Mouse (Mus musculus) c-Kit-negative CD71-positive TER-119-positive erythroid progenitor cells, embryonic 14.5 days (primary cell): ENCODE results near the gene Vps4b.
A peak's percentile ranks its signal among the peaks of the same experiment; 100 is the strongest.

Source experiments
- DNase-seq: peaks from one replicate; pipeline ENCODE4 v3.0.0-alpha.2; 2013; ENCODE audit warnings: low read depth, low spot score

The Vps4b gene

DNA sequence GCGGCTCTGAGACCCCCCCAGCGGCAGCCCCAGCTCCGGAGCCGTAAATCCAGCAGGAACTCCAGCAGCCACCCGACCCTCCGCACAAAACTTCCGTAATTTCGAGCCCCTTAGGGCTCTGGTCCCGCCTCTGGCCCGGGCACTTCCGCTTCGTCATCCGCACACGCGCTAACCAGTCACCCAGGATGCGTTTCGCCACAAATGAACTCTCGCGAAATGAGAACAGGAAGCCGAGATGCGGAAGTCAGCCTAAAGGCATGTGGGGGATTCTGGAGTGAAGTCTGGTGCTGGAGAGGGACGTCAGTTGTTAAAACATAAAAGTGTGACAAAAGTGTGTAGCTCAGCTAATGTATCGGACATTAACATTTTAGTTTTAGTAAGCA is at the start of gene Vps4b:
Vps4b (minus strand) TSS at position 187 of the 383 bp plus-strand sequence.
- DNase-seq, result peak; percentile 88

DNA sequence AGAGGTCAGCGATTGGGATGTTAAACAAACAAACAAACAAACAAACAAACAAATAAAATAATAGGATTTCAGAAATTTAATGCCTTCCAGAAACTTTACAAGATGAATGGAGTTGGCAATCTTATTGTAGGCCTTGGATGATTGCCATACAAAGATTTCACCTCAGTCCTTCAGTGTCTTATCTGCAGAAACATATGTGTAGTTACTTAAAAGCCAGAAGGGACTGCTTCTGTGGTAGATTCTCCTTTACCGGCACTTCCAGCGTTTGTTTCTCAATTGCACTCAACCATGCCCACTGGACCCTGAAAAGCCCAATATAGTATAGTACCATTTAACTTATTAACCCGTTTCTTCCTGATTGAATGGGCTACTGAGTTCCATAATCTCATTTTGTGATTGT is 32.3 kb upstream of the Vps4b start:
- no peak for DNase-seq

DNA sequence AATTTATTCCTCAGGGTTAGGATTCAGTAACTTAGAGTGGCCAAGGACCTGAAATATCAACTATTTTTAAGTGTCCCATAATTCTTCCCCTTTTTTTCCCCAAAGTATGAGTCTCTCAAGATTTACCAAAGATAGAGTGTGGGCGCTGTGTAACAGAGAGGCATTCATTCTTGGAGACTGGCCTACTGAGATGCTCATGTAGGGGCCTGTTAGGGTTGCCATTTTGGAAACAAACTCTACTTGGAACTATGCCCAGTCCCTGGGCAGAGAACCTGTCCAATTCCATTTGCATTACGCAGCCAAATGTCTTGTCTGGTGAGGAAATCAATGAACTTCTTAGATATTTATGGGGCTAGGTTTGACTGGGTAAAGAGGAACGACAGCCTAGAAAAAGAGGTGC is 25.8 kb upstream of the Vps4b start:
- DNase-seq, result no peak

DNA sequence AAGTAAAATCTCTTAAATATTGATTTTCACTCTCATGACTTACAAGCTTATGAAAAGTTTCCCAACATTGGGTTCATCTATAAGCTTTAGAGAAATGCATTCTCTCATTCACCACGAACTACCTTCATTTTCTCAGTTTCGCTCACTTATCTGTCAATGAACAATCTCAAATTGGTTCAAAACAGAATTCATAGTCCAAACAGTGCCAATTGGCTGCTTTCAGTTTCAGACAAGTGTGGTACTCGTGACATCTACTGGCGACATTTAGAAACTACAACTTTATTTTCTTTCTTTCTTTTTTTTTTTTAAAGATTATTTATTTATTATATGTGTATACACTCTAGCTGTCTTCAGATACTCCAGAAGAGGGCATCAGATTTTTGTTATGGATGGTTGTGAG is 21.8 kb upstream of the Vps4b start:
- DNase-seq, result no peak

DNA sequence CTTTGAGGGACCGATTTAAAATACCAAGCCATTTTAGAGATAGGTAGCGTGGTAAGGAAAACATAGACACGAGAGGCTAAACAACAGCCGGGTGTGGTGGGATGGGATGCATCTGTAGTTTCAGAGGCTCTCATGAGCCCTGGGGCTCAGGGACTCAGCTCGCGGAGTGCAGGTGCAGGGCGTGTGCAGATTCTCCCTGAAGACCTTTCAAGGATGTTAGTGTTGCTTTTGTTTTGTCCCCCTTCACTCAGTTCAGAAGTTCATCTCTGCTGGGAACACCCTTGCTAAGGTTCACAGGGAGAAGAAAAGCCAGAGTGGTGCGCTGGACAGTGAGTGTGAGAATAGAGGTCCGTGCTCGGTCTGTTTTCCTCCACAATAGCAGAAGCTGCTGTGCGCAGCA is 20.2 kb upstream of the Vps4b start:
- DNase-seq, result no peak

DNA sequence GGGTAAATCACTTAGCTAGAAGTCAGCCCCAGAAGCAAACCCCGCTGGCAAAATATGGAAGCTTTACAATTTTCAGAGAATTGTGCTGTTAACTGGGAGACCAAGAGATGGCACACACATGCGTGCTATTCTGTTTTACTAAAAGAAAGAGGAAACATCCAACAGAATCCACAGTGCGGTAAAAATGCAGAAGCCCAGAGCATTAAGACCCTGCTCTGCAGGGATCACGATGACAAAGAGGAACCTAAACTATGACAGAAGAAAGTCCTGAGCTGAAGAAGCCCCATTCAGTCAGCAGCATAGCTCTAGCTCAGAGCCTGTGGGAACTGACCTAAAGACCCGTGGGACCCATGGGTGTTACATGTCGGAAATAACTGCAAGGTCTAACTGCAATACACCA is 18.7 kb upstream of the Vps4b start:
- DNase-seq, result no peak

DNA sequence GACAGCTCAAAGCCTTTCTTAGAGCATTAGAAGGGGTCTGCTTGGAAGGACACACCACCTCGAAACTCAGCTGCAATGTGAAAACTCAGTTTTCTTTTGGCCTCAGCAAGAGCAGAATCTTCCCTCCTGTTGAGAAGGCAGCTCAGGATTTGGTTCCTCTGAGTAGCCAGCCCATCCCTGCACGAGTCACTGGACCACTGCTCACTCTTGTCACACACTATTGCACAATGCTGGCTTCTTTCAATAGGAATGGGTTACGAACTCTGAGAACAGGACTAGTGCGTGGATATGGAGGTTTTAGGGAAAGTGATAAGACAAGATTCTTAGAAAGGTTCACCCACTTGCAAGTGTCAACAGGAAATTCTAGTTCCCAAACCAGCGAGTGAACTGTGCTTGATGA is 18.3 kb upstream of the Vps4b start:
- no peak for DNase-seq

DNA sequence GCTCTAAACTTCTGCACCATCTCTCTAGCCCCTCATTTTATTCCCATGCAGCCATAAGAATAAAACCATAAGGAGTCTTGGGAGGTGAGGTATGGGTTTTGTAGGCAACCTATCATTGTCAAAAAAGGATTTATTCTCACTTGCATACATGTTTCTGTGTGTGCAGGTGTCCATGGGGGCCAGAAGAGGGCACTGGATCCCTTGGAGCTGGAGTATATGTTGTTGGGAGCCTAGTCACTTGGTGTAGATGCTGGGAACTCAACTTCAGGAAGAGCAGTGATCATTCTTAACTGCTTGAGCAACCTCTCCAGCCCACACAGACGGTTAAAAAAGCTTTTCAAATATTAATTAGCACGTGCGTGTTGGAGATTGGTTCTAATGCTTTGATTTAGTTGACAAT is 3.4 kb upstream of the Vps4b start:
- no peak for DNase-seq

DNA sequence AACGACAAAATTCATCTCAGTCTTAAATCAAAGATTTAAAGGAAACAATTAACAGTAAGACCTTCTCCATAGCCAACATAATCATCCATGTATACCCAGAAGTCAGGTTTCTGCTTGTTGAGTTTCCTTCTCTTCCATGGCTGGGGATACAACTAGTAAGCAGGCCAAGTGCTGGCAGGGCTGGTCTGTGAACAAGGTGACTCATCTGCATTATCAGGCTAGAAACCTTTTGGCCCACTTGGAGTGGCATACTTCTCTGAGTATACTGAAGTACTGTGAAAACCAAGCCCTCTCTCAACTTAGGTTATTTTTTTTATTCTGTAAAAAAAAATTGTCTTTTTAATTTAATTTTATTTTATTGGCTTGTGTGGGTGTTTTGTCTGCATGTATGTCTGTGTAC is 2.9 kb upstream of the Vps4b start:
- DNase-seq, result no peak

DNA sequence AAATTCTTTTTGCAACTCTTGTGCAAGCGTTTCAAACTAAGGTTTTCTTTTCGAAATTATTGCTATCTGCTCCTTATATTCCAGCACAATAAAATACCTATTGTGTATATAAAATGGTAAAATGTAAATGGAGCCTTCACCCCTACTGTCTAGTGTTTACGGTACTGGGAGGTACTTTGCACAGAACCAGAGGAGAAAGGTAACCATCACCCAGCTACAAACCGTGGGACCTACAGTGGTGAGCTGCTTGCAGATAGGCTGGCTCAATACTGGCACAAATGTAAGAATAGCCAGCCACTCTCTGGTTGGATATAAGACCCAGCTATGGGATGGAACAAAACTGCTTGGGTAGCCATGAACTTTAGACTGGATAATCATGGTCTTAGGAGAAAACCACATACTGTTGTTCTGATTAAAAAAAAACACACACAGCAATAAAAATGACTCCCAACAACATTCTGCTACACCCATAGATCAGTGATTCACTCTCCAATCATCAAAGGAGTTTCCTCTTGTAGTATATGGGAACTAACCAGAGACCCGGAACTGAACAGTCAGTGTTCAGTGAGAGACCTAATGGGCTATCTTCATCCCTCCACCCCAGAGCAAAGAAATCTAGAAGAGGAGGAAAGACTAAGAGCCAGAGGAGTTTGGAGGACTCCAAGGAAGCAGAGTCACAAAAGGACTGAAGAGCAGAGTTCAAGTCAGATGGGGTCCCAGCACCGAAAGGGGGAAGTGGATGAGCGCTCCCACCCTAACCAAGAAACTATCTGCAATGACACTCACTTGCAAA is 655 bp upstream of the Vps4b start:
- DNase-seq, result no peak

DNA sequence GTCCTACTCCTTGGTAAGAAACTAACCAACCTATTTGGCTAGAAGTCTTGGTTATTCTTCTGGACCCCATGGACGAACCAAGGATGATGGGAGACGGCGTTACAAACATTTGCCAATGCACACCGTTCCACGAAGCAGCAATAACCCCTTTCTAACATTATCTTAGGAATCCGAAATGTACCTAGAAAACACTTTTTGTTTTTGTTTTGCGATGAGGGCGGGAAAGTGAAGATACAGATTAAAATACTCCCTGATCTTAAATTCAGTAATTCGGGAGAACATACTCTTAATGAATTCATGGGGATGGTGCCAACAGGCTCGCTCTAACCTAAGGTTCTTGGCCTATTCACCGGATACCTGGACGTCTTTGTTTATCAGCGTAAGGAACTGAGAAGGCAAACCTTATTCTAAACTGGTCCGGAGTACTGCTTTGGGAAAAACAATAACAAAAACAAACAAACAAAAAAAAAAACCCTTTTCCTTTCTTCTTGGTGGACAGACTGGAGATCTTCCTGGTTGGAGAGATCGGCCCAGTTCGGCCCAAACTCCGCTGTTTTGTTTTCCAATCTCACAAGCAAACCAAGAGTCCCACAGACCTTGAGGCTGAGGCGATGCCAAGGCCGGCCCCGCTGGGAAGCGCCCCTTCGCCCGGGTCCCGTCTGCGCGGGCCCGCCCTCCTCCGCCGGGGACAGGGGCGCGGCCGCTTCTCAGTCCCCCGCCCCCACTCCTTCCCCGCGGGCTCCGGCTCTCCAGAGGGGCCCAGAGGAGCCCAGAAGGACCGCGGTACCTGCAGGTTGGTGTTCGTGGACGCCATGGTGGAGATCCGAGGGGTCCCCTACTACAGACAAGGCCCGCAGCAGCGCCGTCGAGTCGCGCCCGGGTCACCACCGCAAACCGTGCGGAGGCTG is 640 bp downstream of the Vps4b start:
- peak; percentile 36 for DNase-seq

DNA sequence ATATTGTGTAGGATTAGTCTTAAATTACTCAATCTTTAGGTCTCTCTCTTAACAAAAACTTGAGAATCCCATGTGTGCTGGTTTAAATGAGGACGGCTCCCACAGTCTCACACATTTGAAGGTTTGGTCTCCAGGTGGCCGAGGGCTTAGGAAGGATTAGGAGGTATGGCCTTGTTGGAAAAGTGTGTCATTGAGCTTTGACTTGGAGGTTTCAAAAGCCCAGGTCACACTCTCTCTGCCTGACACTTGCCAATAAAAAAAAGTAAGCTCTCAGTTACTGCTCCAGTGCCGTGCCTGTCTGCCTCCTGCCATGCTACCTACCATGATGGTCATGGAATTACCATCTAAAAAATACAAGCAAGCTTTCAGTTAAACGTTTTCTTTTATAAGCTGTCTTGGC is 21.6 kb downstream of the Vps4b start:
- DNase-seq, result no peak

DNA sequence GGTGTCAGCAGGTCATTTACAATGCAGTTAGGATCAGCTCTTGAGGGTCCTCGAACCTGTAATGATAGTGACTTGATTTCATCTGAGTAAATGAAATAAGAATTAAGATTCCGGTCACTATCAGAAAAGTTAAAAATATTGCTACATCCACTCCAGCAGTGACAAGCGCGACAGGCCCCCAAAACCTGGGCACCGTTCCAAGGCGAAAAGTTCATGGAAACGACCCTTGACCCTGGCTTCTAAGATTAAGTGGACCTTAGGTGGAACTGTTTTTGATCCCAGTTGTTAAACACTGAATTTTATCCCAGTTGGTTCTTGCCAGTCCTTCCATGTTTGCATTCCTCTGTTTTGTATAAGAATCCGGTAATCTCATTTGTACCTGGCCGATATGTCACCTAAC is 22.4 kb downstream of the Vps4b start:
- no peak for DNase-seq

DNA sequence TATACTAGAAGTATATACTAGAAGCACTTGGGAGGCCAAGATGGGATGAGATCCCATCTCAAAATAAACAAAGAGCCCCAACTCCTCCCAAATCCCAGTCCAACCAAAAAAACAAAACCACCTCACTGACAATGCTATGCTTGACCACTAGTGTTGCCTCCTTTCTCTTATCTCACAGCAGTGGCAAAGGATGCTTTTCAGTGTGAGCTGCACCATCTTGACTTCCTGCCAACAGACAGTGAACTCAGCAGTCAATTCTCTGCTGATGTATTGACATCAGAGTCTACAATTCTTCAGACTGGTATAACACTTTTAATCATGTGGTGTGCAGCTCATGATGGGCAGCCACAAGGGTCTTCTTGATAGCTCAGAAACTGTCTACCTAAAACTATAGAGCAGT is 27.8 kb downstream of the Vps4b start:
- no peak for DNase-seq

DNA sequence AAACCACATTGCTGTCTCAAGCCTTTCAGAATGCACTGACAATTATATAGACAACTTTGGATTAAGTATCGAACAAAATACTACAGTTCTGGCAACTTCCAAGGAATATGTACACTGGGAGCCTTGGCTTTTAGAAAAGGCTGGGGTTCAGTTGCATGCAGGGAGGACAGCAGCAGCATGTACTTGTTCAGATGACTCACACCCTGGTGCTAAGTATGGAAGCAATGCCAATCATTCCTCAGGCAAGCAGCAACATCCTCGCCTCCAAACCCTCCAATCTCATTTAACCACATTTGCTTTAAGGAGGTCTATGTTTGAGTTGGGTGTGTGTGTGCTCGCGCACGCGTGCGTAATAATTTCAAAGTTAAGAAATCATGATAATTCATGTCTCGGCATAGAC is 30.8 kb downstream of the Vps4b start:
- DNase-seq, result no peak

DNA sequence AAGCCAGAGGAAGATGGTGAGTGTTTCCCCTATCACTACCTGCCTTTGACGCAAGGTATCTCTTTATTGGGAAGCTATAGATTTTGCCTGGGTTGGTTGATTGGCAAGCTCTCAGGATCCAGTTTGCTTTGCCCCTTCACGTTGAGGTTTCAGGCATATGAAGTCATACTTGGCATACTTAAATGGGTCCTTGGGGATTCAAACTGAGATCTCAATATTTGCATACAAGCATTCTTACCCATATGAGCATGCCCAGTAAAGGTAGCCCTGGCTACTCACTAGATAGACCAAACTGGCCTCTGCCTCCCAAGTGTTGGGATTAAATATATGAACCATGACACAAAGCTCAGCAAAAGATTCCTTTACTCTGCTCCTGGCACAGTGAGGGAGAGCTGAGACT is 31.7 kb downstream of the Vps4b start:
- no peak for DNase-seq

DNA sequence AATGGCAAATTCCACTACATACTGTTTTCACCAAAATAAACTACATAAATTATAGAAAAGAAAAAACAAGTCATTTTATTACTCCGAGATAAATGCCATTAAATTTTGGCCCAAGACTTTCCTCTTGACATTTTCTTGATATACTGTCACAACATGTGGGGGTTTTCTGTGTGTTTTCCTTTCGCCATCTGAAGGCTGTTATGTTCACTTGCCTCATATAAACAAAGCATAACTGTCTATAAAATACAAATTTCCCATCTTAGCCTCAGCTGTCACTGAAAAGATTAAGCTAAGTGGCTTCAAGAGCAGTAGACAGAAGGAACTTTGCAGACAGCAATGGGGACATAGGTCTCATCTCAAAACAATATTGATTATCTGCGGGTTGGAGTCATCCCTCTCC is 32.2 kb downstream of the Vps4b start:
- no peak for DNase-seq

DNA sequence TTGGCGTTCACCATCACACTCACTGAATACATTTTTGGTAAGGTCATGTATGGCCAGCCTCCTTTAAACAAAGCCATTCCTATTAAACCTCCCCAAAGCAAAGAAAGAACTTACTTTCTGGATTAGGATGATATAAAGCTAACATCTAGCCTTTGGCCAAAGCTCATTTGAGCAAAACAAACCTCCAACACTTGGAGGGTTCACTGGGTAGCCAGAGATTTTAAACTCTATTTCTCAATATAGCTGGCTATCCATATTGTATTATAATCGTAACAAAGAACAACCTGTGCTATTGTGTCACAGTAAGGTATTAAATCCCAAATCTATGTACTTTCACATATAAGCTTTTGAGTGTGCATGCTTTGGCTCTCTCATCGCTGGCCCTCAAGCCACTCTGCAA is 35.8 kb downstream of the Vps4b start:
- DNase-seq, result no peak

DNA sequence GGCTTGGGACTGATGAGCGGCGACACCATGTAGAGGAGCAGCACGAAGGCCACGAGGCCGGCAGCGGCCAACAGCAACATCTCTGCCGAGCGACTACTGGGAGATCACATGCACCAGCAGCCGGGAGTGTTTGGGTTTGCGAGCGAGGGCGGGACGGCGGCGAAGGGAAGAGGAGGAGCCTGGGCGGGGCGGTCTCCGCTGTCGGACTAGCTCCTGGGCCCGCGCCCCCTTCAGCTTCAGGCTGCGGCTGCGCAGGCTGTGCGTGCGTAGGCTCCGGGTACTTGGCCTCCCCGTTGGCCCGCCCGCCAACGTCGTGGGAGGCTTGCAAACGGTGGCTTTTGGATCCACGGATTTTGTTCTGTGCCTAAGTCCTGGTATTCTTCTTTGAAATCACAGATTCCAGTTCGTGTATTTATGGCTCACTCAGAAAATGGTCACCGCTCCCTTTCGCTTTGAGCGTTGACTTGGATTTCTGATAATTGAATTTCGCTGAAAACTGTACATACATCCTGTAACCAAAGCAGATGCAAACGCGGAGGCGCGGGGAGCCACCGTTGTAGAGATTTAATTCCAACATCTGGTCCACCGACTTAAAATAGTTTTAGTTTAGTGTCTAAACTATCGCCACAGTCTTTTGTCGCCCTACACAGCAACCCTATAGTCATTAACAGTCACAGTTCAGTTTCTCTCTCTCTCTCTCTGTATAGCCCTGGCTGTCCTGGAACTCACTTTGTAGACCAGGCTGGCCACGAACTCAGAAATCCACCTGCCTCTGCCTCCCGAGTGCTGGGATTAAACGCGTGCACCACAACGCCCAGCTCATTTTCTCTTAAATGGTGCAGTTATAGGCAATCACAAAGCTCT is 36.7 kb downstream of the Vps4b start, which contains the start of gene Kdsr:
Kdsr (minus strand) TSS at position 156 of the 864 bp plus-strand sequence.
- DNase-seq, result peak; percentile 73

DNA sequence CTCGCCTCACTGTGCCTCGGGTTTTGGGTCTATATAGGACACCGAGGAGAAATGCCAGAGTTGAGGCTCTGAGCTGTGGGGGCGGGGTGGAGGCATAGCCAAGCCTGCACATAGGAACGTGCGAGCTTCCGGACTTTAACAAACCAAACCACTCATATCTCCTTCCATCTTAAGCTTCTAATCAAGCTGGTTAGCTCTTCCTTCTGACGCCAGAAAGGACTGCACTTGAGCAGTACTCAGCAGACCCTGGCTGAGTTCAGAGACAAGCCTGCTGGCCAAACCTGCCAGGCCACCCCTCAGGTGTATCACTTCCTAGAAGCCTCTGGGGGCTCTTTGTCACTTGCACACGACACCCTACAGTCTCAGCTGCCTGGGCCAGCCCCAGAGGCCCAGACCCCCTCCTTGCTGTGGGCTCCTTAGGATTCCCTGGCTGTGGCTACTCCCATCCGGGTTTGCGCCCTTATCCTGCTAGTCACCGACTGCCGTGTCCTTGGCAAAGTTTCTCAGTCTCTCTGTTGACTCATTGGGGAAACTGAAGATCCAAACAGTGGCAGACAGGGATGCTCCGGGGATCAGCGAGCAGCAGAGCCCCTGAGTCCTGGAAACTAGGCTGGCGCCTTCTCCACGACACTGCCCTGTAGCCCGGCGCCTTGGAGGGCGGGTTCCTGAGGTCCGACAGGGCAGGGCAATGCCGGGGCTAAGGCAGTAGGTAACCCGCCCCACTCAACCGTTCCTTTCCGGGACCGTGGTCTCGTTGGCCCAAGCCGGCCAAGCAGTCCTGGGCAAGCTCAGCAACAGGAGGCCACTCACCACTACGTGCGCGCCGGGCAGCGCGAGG is 37.6 kb downstream of the Vps4b start:
- no peak for DNase-seq

DNA sequence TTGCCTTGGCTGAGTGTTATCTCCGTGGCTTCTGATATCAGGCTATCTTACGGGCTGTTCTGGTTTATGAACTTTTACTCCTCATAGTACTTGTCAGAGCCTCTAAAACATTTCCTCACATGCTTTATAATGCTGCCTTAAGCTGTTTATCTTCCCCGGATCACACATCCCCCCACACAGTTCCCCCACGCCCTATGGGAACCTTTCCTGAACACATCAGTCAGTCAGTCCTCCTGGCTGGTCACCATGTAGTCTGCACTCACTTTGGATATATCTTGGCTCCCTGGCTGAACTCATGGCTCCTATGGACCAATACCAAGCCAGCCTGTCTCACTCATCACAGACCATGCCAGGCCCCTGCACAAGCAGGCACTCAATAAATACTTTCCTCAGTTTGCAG is 39.9 kb downstream of the Vps4b start:
- no peak for DNase-seq
